Mouse (Mus musculus): ENCODE data around the gene Bicdl1. TPM values are rescaled to one million over a fixed set of nuclear protein-coding genes. Genes with fewer than 3 reads are reported as not detected.
A peak's percentile ranks its signal among the peaks of the same experiment; 100 is the strongest.

The Bicdl1 gene
- polyA plus RNA-seq, 1 experiment from 2014 or later = 16.8 TPM

GRCm38 (mm10) chr5:115629672-115630071 lies 101.7 kb downstream of the Bicdl1 start:
- 85% methylated on average over 4 of the region's 4 CpGs for WGBS
- TF ChIP-seq EP300 (optimal IDR thresholded peaks at IDR 0.05) = no peak
- no peaks in the 10 kb centered on the region for H3K27me3 ChIP-seq (ENCODE audit: control insufficient read depth, insufficient read depth, low read length)

GRCm38 (mm10) chr5:115628083-115628482 lies 103.3 kb downstream of the Bicdl1 start:
- no peak for DNase-seq (ENCODE audit: low spot score)
- no peak for TF ChIP-seq CTCF (IDR thresholded peaks at IDR 0.05; ENCODE audit: low read depth)
- TF ChIP-seq EP300 (optimal IDR thresholded peaks at IDR 0.05) = no peak
- Histone ChIP-seq H3K27me3 (ENCODE audit: control insufficient read depth, insufficient read depth, low read length) (no peaks in the 10 kb centered on the region), H3K4me1 (replicated peaks; ENCODE audit: control insufficient read depth, insufficient read depth) (no peaks in the 10 kb centered on the region; the same call in 1 of the 2 replicates), H3K36me3 (ENCODE audit: control insufficient read depth, insufficient read depth, low read length) (no peaks in the 10 kb centered on the region), H3K4me2 (replicated peaks; ENCODE audit: low read depth) (no peak overlapping the region), H3K27ac (replicated peaks) (no peak overlapping the region), H3K9ac (ENCODE audit: low read length) (no peak overlapping the region; the same call in 1 of the 2 replicates), H3K4me3 (ENCODE audit: low read depth, low read length) (no peak overlapping the region), H3K9me3 (ENCODE audit: control insufficient read depth, low read length) (no peaks in the 10 kb centered on the region)
- ATAC-seq (ENCODE audit: low FRiP score, low TSS enrichment) = no peak
- WGBS = 69% methylated on average over 8 of the region's 8 CpGs

More at GRCm38 (mm10) chr5:115629672-115630071, 101.7 kb downstream of the Bicdl1 start:
- Histone ChIP-seq H3K4me2 (replicated peaks; ENCODE audit: low read depth) (no peak overlapping the region), H3K27ac (replicated peaks) (no peak overlapping the region), H3K9me3 (ENCODE audit: control insufficient read depth, low read length) (no peaks in the 10 kb centered on the region), H3K36me3 (ENCODE audit: control insufficient read depth, insufficient read depth, low read length) (no peaks in the 10 kb centered on the region), H3K4me1 (replicated peaks; ENCODE audit: control insufficient read depth, insufficient read depth) (no peaks in the 10 kb centered on the region; the same call in 1 of the 2 replicates), H3K9ac (ENCODE audit: low read length) (no peak overlapping the region), H3K4me3 (ENCODE audit: low read depth, low read length) (no peak overlapping the region)
- ATAC-seq (ENCODE audit: low FRiP score, low TSS enrichment) = no peak
- no peak for DNase-seq (ENCODE audit: low spot score)

- 81% methylated on average over 10 of the region's 10 CpGs for WGBS
- no peaks in the 10 kb centered on the region for H3K9me3 ChIP-seq (ENCODE audit: control insufficient read depth, low read length)
- no peak overlapping the region for H3K4me2 ChIP-seq (replicated peaks; ENCODE audit: low read depth)
- H3K9ac ChIP-seq (ENCODE audit: low read length) = no peak overlapping the region
- no peak overlapping the region for H3K4me3 ChIP-seq (ENCODE audit: low read depth, low read length)
- ATAC-seq (ENCODE audit: low FRiP score, low TSS enrichment) (no peak), DNase-seq (ENCODE audit: low spot score) (no peak)
- no peaks in the 10 kb centered on the region for H3K27me3 ChIP-seq (ENCODE audit: control insufficient read depth, insufficient read depth, low read length)
- TF ChIP-seq CTCF (IDR thresholded peaks at IDR 0.05; ENCODE audit: low read depth) (no peak), EP300 (optimal IDR thresholded peaks at IDR 0.05) (no peak)
- no peak overlapping the region for H3K27ac ChIP-seq (replicated peaks)
- no peaks in the 10 kb centered on the region; the same call in 1 of the 2 replicates for H3K4me1 ChIP-seq (replicated peaks; ENCODE audit: control insufficient read depth, insufficient read depth)
- no peaks in the 10 kb centered on the region for H3K36me3 ChIP-seq (ENCODE audit: control insufficient read depth, insufficient read depth, low read length)
Observed at GRCm38 (mm10) chr5:115626237-115626886, 105.1 kb downstream of the Bicdl1 start.

GRCm38 (mm10) chr5:115623694-115624440 lies 107.6 kb downstream of the Bicdl1 start:
- ATAC-seq (ENCODE audit: low FRiP score, low TSS enrichment) (no peak), DNase-seq (ENCODE audit: low spot score) (no peak)
- H3K27ac ChIP-seq (replicated peaks) = no peak overlapping the region
- H3K9me3 ChIP-seq (ENCODE audit: control insufficient read depth, low read length) = no peaks in the 10 kb centered on the region
- 86% methylated on average over 9 of the region's 9 CpGs for WGBS
- no peak overlapping the region for H3K4me2 ChIP-seq (replicated peaks; ENCODE audit: low read depth)
- H3K4me1 ChIP-seq (replicated peaks; ENCODE audit: control insufficient read depth, insufficient read depth) = no peaks in the 10 kb centered on the region
- no peak overlapping the region for H3K4me3 ChIP-seq (ENCODE audit: low read depth, low read length)
- H3K27me3 ChIP-seq (ENCODE audit: control insufficient read depth, insufficient read depth, low read length) = no peaks in the 10 kb centered on the region
- no peak overlapping the region for H3K9ac ChIP-seq (ENCODE audit: low read length)
- TF ChIP-seq CTCF (IDR thresholded peaks at IDR 0.05; ENCODE audit: low read depth) (no peak), EP300 (optimal IDR thresholded peaks at IDR 0.05) (no peak)
- H3K36me3 ChIP-seq (ENCODE audit: control insufficient read depth, insufficient read depth, low read length) = peaks cover 9% of the 10 kb centered on the region; the same call in 1 of the 2 replicates

- no peaks in the 10 kb centered on the region for H3K9me3 ChIP-seq (ENCODE audit: control insufficient read depth, low read length)
- H3K4me1 ChIP-seq (replicated peaks; ENCODE audit: control insufficient read depth, insufficient read depth) = no peaks in the 10 kb centered on the region
- H3K27ac ChIP-seq (replicated peaks) = no peak overlapping the region
- H3K9ac ChIP-seq (ENCODE audit: low read length) = no peak overlapping the region
- DNase-seq (ENCODE audit: low spot score) (peak; percentile 54), ATAC-seq (ENCODE audit: low FRiP score, low TSS enrichment) (no peak)
- peaks cover 9% of the 10 kb centered on the region for H3K36me3 ChIP-seq (ENCODE audit: control insufficient read depth, insufficient read depth, low read length)
- H3K4me2 ChIP-seq (replicated peaks; ENCODE audit: low read depth) = no peak overlapping the region
- TF ChIP-seq EP300 (optimal IDR thresholded peaks at IDR 0.05) (no peak), CTCF (IDR thresholded peaks at IDR 0.05; ENCODE audit: low read depth) (no peak)
- WGBS = 79% methylated on average over 7 of the region's 7 CpGs
- no peak overlapping the region for H3K4me3 ChIP-seq (ENCODE audit: low read depth, low read length)
- no peaks in the 10 kb centered on the region for H3K27me3 ChIP-seq (ENCODE audit: control insufficient read depth, insufficient read depth, low read length)
Observed at GRCm38 (mm10) chr5:115622686-115623085, 108.7 kb downstream of the Bicdl1 start.

GRCm38 (mm10) chr5:115619690-115620089 lies 111.7 kb downstream of the Bicdl1 start:
- peaks cover 36% of the 10 kb centered on the region for H3K36me3 ChIP-seq (ENCODE audit: control insufficient read depth, insufficient read depth, low read length)
- H3K9me3 ChIP-seq (ENCODE audit: control insufficient read depth, low read length) = no peaks in the 10 kb centered on the region
- no peak overlapping the region for H3K9ac ChIP-seq (ENCODE audit: low read length)
- no peak overlapping the region for H3K4me2 ChIP-seq (replicated peaks; ENCODE audit: low read depth)
- H3K4me3 ChIP-seq (ENCODE audit: low read depth, low read length) = no peak overlapping the region
- 64% methylated on average over 15 of the region's 15 CpGs for WGBS
- DNase-seq (ENCODE audit: low spot score) (peak; percentile 33), ATAC-seq (ENCODE audit: low FRiP score, low TSS enrichment) (peak; percentile 20; the same call in 1 of the 2 replicates)
- no peaks in the 10 kb centered on the region for H3K27me3 ChIP-seq (ENCODE audit: control insufficient read depth, insufficient read depth, low read length)
- H3K27ac ChIP-seq (replicated peaks) = no peak overlapping the region
- no peaks in the 10 kb centered on the region for H3K4me1 ChIP-seq (replicated peaks; ENCODE audit: control insufficient read depth, insufficient read depth)
- no peak for TF ChIP-seq EP300 (optimal IDR thresholded peaks at IDR 0.05)

All from stomach, postnatal 0 days (tissue).